Mouse (Mus musculus) bone marrow, adult 2 months (tissue): Measurements from ENCODE around the gene Atg13.

ENCODE experiments used
- CTCF ChIP-seq: fragments of 200-500 bp; IDR thresholded peaks from 2 replicates; pipeline ENCODE4 v1.5.1; 2011; ENCODE audit warnings: low read length, control low read depth; ENCODE audit not compliant: control insufficient read depth, insufficient read depth
- POLR2A ChIP-seq: fragments of 200-500 bp; IDR thresholded peaks from 2 replicates; pipeline ENCODE4 v1.6.1; 2011; ENCODE audit warnings: low read depth, mild to moderate bottlenecking, control low read depth, low read length, borderline replicate concordance; ENCODE audit not compliant: control insufficient read depth

DNA sequence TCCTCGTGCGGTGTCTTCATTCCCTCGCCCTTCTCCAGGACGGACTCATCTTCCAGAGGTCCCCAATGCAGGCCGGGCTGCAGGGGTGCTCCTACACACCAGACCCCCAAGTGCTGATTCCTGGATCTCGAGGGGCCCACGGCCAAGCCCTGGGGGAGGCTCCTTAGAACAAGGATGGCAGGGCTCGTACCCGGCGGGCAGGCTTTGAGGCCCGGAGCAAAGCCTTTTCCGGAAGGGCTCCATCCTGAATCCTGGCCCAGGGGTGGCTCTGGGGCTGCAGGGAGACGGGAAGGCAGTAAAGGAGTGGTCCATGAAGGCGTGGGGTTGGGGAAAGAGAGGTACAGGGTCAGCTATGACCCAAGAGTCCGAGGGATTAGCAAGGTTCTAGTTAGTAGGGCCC lies 61.2 kb downstream of the Atg13 start:
- no peak for TF ChIP-seq CTCF
- TF ChIP-seq POLR2A, result no peak
